Mouse (Mus musculus): ENCODE results near the gene Clspn. TPM values are rescaled to one million over a fixed set of nuclear protein-coding genes. Genes with fewer than 3 reads are reported as not detected.
A peak's percentile ranks its signal among the peaks of the same experiment; 100 is the strongest.
"Not testable (repeated sequence)": the region's sequence is repeated elsewhere in the genome, so short reads cannot be mapped to it uniquely, and the experiment has no call there.

Clspn gene
- polyA plus RNA-seq, 1 experiment = 0.88 TPM

- Histone ChIP-seq H3K27me3 (ENCODE audit: control insufficient read depth, insufficient read depth, low read length) (no peaks in the 10 kb centered on the region), H3K4me3 (ENCODE audit: extremely low read depth, insufficient read depth, insufficient read length) (no peak overlapping the region), H3K36me3 (ENCODE audit: control insufficient read depth, insufficient read depth, low read length) (no peaks in the 10 kb centered on the region), H3K27ac (ENCODE audit: insufficient read depth, low read length) (no peak overlapping the region), H3K4me1 (ENCODE audit: control insufficient read depth, insufficient read depth, insufficient read length) (peaks cover under 1% of the 10 kb centered on the region; the same call in 1 of the 2 replicates)
- no peak for DNase-seq (ENCODE audit: low read depth in 1 of 2, low spot score in 2 of 2)
- TF ChIP-seq CTCF (IDR thresholded peaks at IDR 0.05; ENCODE audit: extremely low read depth, insufficient read depth, insufficient read length, insufficient replicate concordance) (no peak), POLR2A (IDR thresholded peaks at IDR 0.05; ENCODE audit: low read depth, low read length) (no peak)
- 95% methylated on average over 5 of the region's 5 CpGs for WGBS
Observed at GRCm38 (mm10) chr4:126526828-126527227, 29.9 kb upstream of the Clspn start.

- H3K4me3 ChIP-seq (ENCODE audit: extremely low read depth, insufficient read depth, insufficient read length) = peak overlapping the region; percentile 60; the same call in 1 of the 2 replicates
Observed at GRCm38 (mm10) chr4:126532292-126532691, 24.4 kb upstream of the Clspn start.

GRCm38 (mm10) chr4:126532827-126533728 lies 23.7 kb upstream of the Clspn start, which contains the start of gene Ago4:
Gene Ago4 (minus strand): TSS chr4:126533472.
- Histone ChIP-seq H3K27ac (ENCODE audit: insufficient read depth, low read length) (no peak within 1 kb of the TSS), H3K36me3 (ENCODE audit: control insufficient read depth, insufficient read depth, low read length) (no peaks in the 10 kb centered on the region), H3K4me3 (ENCODE audit: extremely low read depth, insufficient read depth, insufficient read length) (peak within 1 kb of the TSS; percentile 60), H3K4me1 (ENCODE audit: control insufficient read depth, insufficient read depth, insufficient read length) (peaks cover 10% of the 10 kb centered on the region), H3K27me3 (ENCODE audit: control insufficient read depth, insufficient read depth, low read length) (peaks cover 2% of the 10 kb centered on the region; the same call in 1 of the 2 replicates)
- no peak for DNase-seq (ENCODE audit: low read depth in 1 of 2, low spot score in 2 of 2)
- WGBS = 2% methylated on average over 85 of the region's 120 CpGs
- TF ChIP-seq POLR2A (IDR thresholded peaks at IDR 0.05; ENCODE audit: low read depth, low read length) (no peak), CTCF (IDR thresholded peaks at IDR 0.05; ENCODE audit: extremely low read depth, insufficient read depth, insufficient read length, insufficient replicate concordance) (no peak)

More at GRCm38 (mm10) chr4:126532292-126532691, 24.4 kb upstream of the Clspn start:
- Histone ChIP-seq H3K27ac (ENCODE audit: insufficient read depth, low read length) (no peak overlapping the region), H3K36me3 (ENCODE audit: control insufficient read depth, insufficient read depth, low read length) (no peaks in the 10 kb centered on the region), H3K27me3 (ENCODE audit: control insufficient read depth, insufficient read depth, low read length) (peaks cover 2% of the 10 kb centered on the region; the same call in 1 of the 2 replicates), H3K4me1 (ENCODE audit: control insufficient read depth, insufficient read depth, insufficient read length) (peaks cover 10% of the 10 kb centered on the region)
- DNase-seq (ENCODE audit: low read depth in 1 of 2, low spot score in 2 of 2) = no peak
- TF ChIP-seq POLR2A (IDR thresholded peaks at IDR 0.05; ENCODE audit: low read depth, low read length) = no peak
- TF ChIP-seq CTCF (IDR thresholded peaks at IDR 0.05; ENCODE audit: extremely low read depth, insufficient read depth, insufficient read length, insufficient replicate concordance) = no peak
- WGBS = 78% methylated on average over 5 of the region's 5 CpGs

- WGBS = 38% methylated on average over 7 of the region's 7 CpGs
- DNase-seq (ENCODE audit: low read depth in 1 of 2, low spot score in 2 of 2) = no peak
Observed at GRCm38 (mm10) chr4:126533729-126534070, 23.0 kb upstream of the Clspn start.

GRCm38 (mm10) chr4:126535631-126536030 lies 21.1 kb upstream of the Clspn start:
- 90% methylated on average over 7 of the region's 7 CpGs for WGBS
- DNase-seq (ENCODE audit: low read depth in 1 of 2, low spot score in 2 of 2); H3K27ac ChIP-seq (ENCODE audit: insufficient read depth, low read length); H3K4me3 ChIP-seq (ENCODE audit: extremely low read depth, insufficient read depth, insufficient read length); H3K36me3 ChIP-seq (ENCODE audit: control insufficient read depth, insufficient read depth, low read length); H3K27me3 ChIP-seq (ENCODE audit: control insufficient read depth, insufficient read depth, low read length): not testable (repeated sequence)
- H3K4me1 ChIP-seq (ENCODE audit: control insufficient read depth, insufficient read depth, insufficient read length) = peaks cover 13% of the 10 kb centered on the region

More at GRCm38 (mm10) chr4:126533729-126534070, 23.0 kb upstream of the Clspn start:
- H3K27ac ChIP-seq (ENCODE audit: insufficient read depth, low read length) = no peak overlapping the region
- peaks cover 2% of the 10 kb centered on the region; the same call in 1 of the 2 replicates for H3K27me3 ChIP-seq (ENCODE audit: control insufficient read depth, insufficient read depth, low read length)
- peaks cover 10% of the 10 kb centered on the region for H3K4me1 ChIP-seq (ENCODE audit: control insufficient read depth, insufficient read depth, insufficient read length)
- H3K36me3 ChIP-seq (ENCODE audit: control insufficient read depth, insufficient read depth, low read length) = no peaks in the 10 kb centered on the region
- TF ChIP-seq POLR2A (IDR thresholded peaks at IDR 0.05; ENCODE audit: low read depth, low read length) = no peak
- TF ChIP-seq CTCF (IDR thresholded peaks at IDR 0.05; ENCODE audit: extremely low read depth, insufficient read depth, insufficient read length, insufficient replicate concordance) = no peak
- H3K4me3 ChIP-seq (ENCODE audit: extremely low read depth, insufficient read depth, insufficient read length) = peak overlapping the region; percentile 60

GRCm38 (mm10) chr4:126536865-126537264 lies 19.9 kb upstream of the Clspn start:
- 7% methylated on average over 5 of the region's 5 CpGs for WGBS
- H3K4me3 ChIP-seq (ENCODE audit: extremely low read depth, insufficient read depth, insufficient read length) = no peak overlapping the region
- no peaks in the 10 kb centered on the region for H3K36me3 ChIP-seq (ENCODE audit: control insufficient read depth, insufficient read depth, low read length)
- TF ChIP-seq POLR2A (IDR thresholded peaks at IDR 0.05; ENCODE audit: low read depth, low read length) (no peak), CTCF (IDR thresholded peaks at IDR 0.05; ENCODE audit: extremely low read depth, insufficient read depth, insufficient read length, insufficient replicate concordance) (no peak)
- peak overlapping the region; percentile 58 for H3K27ac ChIP-seq (ENCODE audit: insufficient read depth, low read length)
- peaks cover 2% of the 10 kb centered on the region; the same call in 1 of the 2 replicates for H3K27me3 ChIP-seq (ENCODE audit: control insufficient read depth, insufficient read depth, low read length)
- DNase-seq (ENCODE audit: low read depth in 1 of 2, low spot score in 2 of 2) = peak; percentile 44 to 60
- H3K4me1 ChIP-seq (ENCODE audit: control insufficient read depth, insufficient read depth, insufficient read length) = peaks cover 12% of the 10 kb centered on the region

All from spleen, adult 2 months (tissue).